Mouse (Mus musculus) heart, adult 2 months (tissue): ENCODE data around the gene Gclc. TPM values are rescaled to one million over a fixed set of nuclear protein-coding genes. Genes with fewer than 3 reads are reported as not detected.

ENCODE experiments used
- DNase-seq, 2 experiments: peaks; one replicate each; pipeline ENCODE4 v3.0.0; 2021
- H3K27ac ChIP-seq: fragments of 200-600 bp; 2 replicates; pipeline ENCODE4 v1.8.1; 2022
- H3K27me3 ChIP-seq: fragments of 200-500 bp; 2 replicates; pipeline ENCODE4 v1.6.1; 2012; ENCODE audit warnings: mild to moderate bottlenecking, low read length, inconsistent platforms, mixed read lengths; ENCODE audit not compliant: control insufficient read depth, insufficient read depth
- H3K36me3 ChIP-seq: fragments of 200-500 bp; 2 replicates; pipeline ENCODE4 v1.6.1; 2012; ENCODE audit warnings: low read length, inconsistent platforms; ENCODE audit not compliant: control insufficient read depth, insufficient read depth
- H3K4me1 ChIP-seq: fragments of 200-500 bp; 2 replicates; pipeline ENCODE4 v1.6.1; 2011; ENCODE audit warnings: low read length; ENCODE audit not compliant: control insufficient read depth, insufficient read depth
- H3K4me3 ChIP-seq: fragments of 200-600 bp; 2 replicates; pipeline ENCODE4 v1.8.1; 2022
- H3K79me2 ChIP-seq: fragments of 200-500 bp; replicated peaks from 2 replicates; pipeline ENCODE4 v1.6.1; 2012; ENCODE audit warnings: mild to moderate bottlenecking, inconsistent platforms, low read length, moderate library complexity, mixed read lengths; ENCODE audit not compliant: control insufficient read depth, insufficient read depth
- H3K9ac ChIP-seq: fragments of 200-500 bp; 2 replicates; pipeline ENCODE4 v1.6.1; 2012; ENCODE audit warnings: low read depth, mild to moderate bottlenecking, control low read depth, inconsistent platforms, low read length, mixed read lengths
- CTCF ChIP-seq: fragments of 200-600 bp; IDR thresholded peaks from 2 replicates; pipeline ENCODE4 v1.8.1; 2022; ENCODE audit warnings: antibody characterized with exemption, mild to moderate bottlenecking, moderate library complexity
- EP300 ChIP-seq: fragments of 200-500 bp; IDR thresholded peaks from 2 replicates; pipeline ENCODE4 v1.6.1; 2011; ENCODE audit warnings: low read depth, low read length, control low read depth; ENCODE audit not compliant: insufficient read depth
- POLR2A ChIP-seq: fragments of 200-500 bp; IDR thresholded peaks from 2 replicates; pipeline ENCODE4 v1.6.1; 2011; ENCODE audit warnings: mild to moderate bottlenecking, low read depth, low read length, control low read depth; ENCODE audit not compliant: insufficient read depth
- WGBS: fragments of 180-500 bp; shearing (Covaris S2); methylation state at CpG from one replicate; pipeline ENCODE4 v1.1.7; 2018; 5-methylcytosine and 5-hydroxymethylcytosine counted together
- intact Hi-C: fragments of 180-260 bp; cut with DNase I; formaldehyde crosslinking; loops from one replicate; pipeline ENCODE4 v1.15.1; 2025
- polyA plus RNA-seq: library from polyadenylated mRNA; depleted of rRNA; stranded (reverse); fragments of >200 nt; gene quantifications from 2 replicates; pipeline ENCODE4 v1.2.3, GENCODE M21; 2012
- total RNA-seq, 2 experiments: library from RNA; stranded (reverse); gene quantifications; 2 replicates each; pipeline ENCODE4 v1.2.3; 2021

Gclc gene
- total and polyA plus RNA-seq, 3 experiments, result 6.6 to 12.0 (median 10.6) TPM

- no peaks in the 10 kb centered on the region; the same call in 1 of the 2 replicates for H3K36me3 ChIP-seq
- TF ChIP-seq EP300 (peak; percentile 77), POLR2A (no peak)
- peak; percentile 28 to 33 for DNase-seq
- no peaks in the 10 kb centered on the region for H3K79me2 ChIP-seq
- H3K9ac ChIP-seq, result no peak overlapping the region
- WGBS, result 37% methylated on average over 4 of the region's 4 CpGs
- H3K4me1 ChIP-seq, result peaks cover 10% of the 10 kb centered on the region
- H3K4me3 ChIP-seq, result no peak overlapping the region
- H3K27me3 ChIP-seq, result no peaks in the 10 kb centered on the region
- peak overlapping the region; percentile 8 for H3K27ac ChIP-seq
- intact Hi-C loops, result loop anchor here (2.0 kb wide), 1 partner anchor 90 kb away; no protein-coding TSS in a partner anchor
Measured at GRCm38 (mm10) chr9:77820836-77821235, 66.5 kb downstream of the Gclc start.

- peaks cover 6% of the 10 kb centered on the region for H3K4me1 ChIP-seq
- H3K27ac ChIP-seq, result peak overlapping the region; percentile 66
- no peak overlapping the region for H3K9ac ChIP-seq
- DNase-seq, result peak; percentile 27 to 37
- no peaks in the 10 kb centered on the region for H3K27me3 ChIP-seq
- no peak overlapping the region for H3K4me3 ChIP-seq
- intact Hi-C loops, result no loop called here
- H3K36me3 ChIP-seq, result no peaks in the 10 kb centered on the region; the same call in 1 of the 2 replicates
- no peaks in the 10 kb centered on the region for H3K79me2 ChIP-seq
- 21% methylated on average over 7 of the region's 7 CpGs for WGBS
- TF ChIP-seq CTCF, result no peak
- TF ChIP-seq POLR2A, result no peak
- TF ChIP-seq EP300, result no peak
Measured at GRCm38 (mm10) chr9:77825380-77825961, 71.1 kb downstream of the Gclc start.

- Histone ChIP-seq H3K9ac (no peak overlapping the region), H3K79me2 (no peaks in the 10 kb centered on the region), H3K4me3 (no peak overlapping the region), H3K36me3 (no peaks in the 10 kb centered on the region; the same call in 1 of the 2 replicates), H3K27me3 (no peaks in the 10 kb centered on the region), H3K4me1 (peaks cover 3% of the 10 kb centered on the region), H3K27ac (peak overlapping the region; percentile 66)
- TF ChIP-seq CTCF (no peak), EP300 (no peak), POLR2A (no peak)
- intact Hi-C loops, result no loop called here
- 67% methylated on average over 4 of the region's 4 CpGs for WGBS
- peak in 1 of 2 experiments; percentile 15 for DNase-seq
Measured at GRCm38 (mm10) chr9:77826237-77826636, 71.9 kb downstream of the Gclc start.

GRCm38 (mm10) chr9:77828531-77828965 is 74.2 kb downstream of the Gclc start:
- WGBS, result 51% methylated on average over 7 of the region's 7 CpGs
- Histone ChIP-seq H3K4me3 (no peak overlapping the region), H3K4me1 (peaks cover 3% of the 10 kb centered on the region), H3K9ac (no peak overlapping the region), H3K79me2 (no peaks in the 10 kb centered on the region), H3K27me3 (no peaks in the 10 kb centered on the region), H3K27ac (no peak overlapping the region), H3K36me3 (no peaks in the 10 kb centered on the region; the same call in 1 of the 2 replicates)
- no peak for TF ChIP-seq CTCF
- TF ChIP-seq EP300, result no peak
- TF ChIP-seq POLR2A, result no peak
- DNase-seq, result peak in 1 of 2 experiments; percentile 40
- intact Hi-C loops, result no loop called here

GRCm38 (mm10) chr9:77834259-77834993 is 80.1 kb downstream of the Gclc start:
- no peak overlapping the region for H3K9ac ChIP-seq
- intact Hi-C loops, result loop anchor here (2.0 kb wide), 1 partner anchor 74 kb away; no protein-coding TSS in a partner anchor
- H3K36me3 ChIP-seq, result no peaks in the 10 kb centered on the region; the same call in 1 of the 2 replicates
- no peaks in the 10 kb centered on the region for H3K79me2 ChIP-seq
- 47% methylated on average over 9 of the region's 9 CpGs for WGBS
- 0 out of 2 replicates have a peak, but pooled peaks have one; percentile 41 for TF ChIP-seq EP300
- TF ChIP-seq POLR2A, result no peak
- H3K27me3 ChIP-seq, result no peaks in the 10 kb centered on the region
- peak overlapping the region; percentile 69 for H3K27ac ChIP-seq
- H3K4me3 ChIP-seq, result no peak overlapping the region
- peaks cover 13% of the 10 kb centered on the region for H3K4me1 ChIP-seq
- peak in 1 of 2 experiments; percentile 48 for DNase-seq

- Histone ChIP-seq H3K79me2 (no peaks in the 10 kb centered on the region), H3K36me3 (no peaks in the 10 kb centered on the region; the same call in 1 of the 2 replicates), H3K27ac (peak overlapping the region; percentile 69), H3K27me3 (no peaks in the 10 kb centered on the region), H3K4me3 (no peak overlapping the region), H3K4me1 (peaks cover 13% of the 10 kb centered on the region), H3K9ac (no peak overlapping the region)
- 58% methylated on average over 6 of the region's 6 CpGs for WGBS
- TF ChIP-seq EP300 (no peak), POLR2A (no peak), CTCF (no peak)
- no peak for DNase-seq
- intact Hi-C loops, result loop anchor here (2.0 kb wide), 1 partner anchor 74 kb away; no protein-coding TSS in a partner anchor
Measured at GRCm38 (mm10) chr9:77835122-77835521, 80.8 kb downstream of the Gclc start.
